Mouse (Mus musculus) spleen, adult 2 months (tissue): ENCODE measurements around the gene Prickle1.

Experiments
- CTCF ChIP-seq: fragments of 200-500 bp; IDR thresholded peaks from 2 replicates; pipeline ENCODE4 v1.5.1; 2011; ENCODE audit warnings: mild to moderate bottlenecking, inconsistent platforms; ENCODE audit not compliant: insufficient read depth, insufficient read length, insufficient replicate concordance; ENCODE audit errors: extremely low read depth
- POLR2A ChIP-seq: fragments of 200-500 bp; IDR thresholded peaks from 2 replicates; pipeline ENCODE4 v1.6.1; 2011; ENCODE audit warnings: low read depth, low read length, inconsistent platforms

DNA sequence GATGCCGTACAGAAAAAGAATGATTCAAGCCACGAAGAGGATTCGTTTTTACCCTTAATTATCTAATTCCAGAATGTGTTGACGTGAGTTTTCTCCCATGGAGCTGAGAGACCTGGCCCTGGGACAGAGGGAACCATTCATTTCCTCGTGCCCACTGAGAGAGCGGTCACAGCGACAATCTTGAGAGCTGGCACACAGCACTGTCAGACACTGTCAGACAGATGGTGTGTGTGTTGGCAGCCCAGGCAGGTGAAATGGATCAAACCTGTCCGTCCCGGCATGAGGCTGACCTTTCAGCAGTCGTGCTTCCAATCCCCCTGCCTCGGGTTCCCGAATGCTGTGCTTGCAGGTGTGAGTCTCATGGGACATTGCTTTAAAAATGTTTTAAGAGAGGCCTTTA, 37.3 kb downstream of the Prickle1 start:
- TF ChIP-seq CTCF = no peak
- no peak for TF ChIP-seq POLR2A
